Mouse (Mus musculus) gastrocnemius, postnatal 10 days (tissue): Measurements from ENCODE around the gene Suclg1. TPM values are rescaled to one million over a fixed set of nuclear protein-coding genes. Genes with fewer than 3 reads are reported as not detected.
A peak's percentile ranks its signal among the peaks of the same experiment; 100 is the strongest.

Source experiments
- DNase-seq: peaks from one replicate; pipeline ENCODE4 v3.0.0; 2021; ENCODE audit warnings: mixed read lengths
- long read RNA-seq, 2 experiments: library from polyadenylated mRNA; stranded (forward); transcript quantifications; one replicate each; pipeline ENCODE4 v2.0.0; 2021
- total RNA-seq, 2 experiments: library from RNA; stranded (reverse); gene quantifications; 2 replicates each; pipeline ENCODE4 v1.2.3; 2021

Gene Suclg1
- total RNA-seq = 100 to 1,000 TPM; 389 to 428 TPM
- long read RNA-seq, experiment 1, transcript Suclg1-201 (9 exons, 1,519 nt) = major isoform, 303 of 319 reads
- long read RNA-seq, experiment 1, partial matches to known transcripts = 10 of 319 reads
- long read RNA-seq, experiment 1, other reads (novel, unspliced or antisense) = 5 of 319 reads
- long read RNA-seq, experiment 2, transcript Suclg1-201 (9 exons, 1,519 nt) = major isoform, 355 of 365 reads
- long read RNA-seq, experiment 2, partial matches to known transcripts = 6 of 365 reads
- long read RNA-seq, experiment 2, other reads (novel, unspliced or antisense) = 4 of 365 reads

GRCm38 (mm10) chr6:73248237-73249048 lies at the start of gene Suclg1:
Gene Suclg1 (plus strand): TSS chr6:73248382.
- peak; percentile 90 for DNase-seq

DNA sequence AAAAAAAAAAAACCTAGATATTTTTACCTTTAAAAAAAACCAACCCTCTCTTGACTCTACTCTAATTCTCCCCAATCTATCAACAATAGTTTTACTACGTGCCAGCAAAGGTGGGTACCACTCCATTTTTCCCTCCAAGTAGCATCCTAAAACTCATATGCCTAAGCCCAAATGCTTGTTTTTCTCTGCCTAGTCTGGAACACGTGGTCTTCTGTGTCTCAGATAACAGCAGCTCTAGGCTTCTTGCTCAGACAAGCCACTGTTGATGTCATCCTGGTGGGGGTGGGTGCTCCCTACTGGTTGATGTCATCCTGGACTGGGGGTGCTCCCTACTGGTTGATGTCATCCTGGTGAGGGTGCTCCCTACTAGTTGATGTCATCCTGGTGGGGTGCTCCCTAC lies 44.5 kb upstream of the Suclg1 start:
- no peak for DNase-seq

GRCm38 (mm10) chr6:73204937-73205336 lies 43.2 kb upstream of the Suclg1 start:
- no peak for DNase-seq

GRCm38 (mm10) chr6:73209598-73209997 lies 38.6 kb upstream of the Suclg1 start:
- no peak for DNase-seq

DNA sequence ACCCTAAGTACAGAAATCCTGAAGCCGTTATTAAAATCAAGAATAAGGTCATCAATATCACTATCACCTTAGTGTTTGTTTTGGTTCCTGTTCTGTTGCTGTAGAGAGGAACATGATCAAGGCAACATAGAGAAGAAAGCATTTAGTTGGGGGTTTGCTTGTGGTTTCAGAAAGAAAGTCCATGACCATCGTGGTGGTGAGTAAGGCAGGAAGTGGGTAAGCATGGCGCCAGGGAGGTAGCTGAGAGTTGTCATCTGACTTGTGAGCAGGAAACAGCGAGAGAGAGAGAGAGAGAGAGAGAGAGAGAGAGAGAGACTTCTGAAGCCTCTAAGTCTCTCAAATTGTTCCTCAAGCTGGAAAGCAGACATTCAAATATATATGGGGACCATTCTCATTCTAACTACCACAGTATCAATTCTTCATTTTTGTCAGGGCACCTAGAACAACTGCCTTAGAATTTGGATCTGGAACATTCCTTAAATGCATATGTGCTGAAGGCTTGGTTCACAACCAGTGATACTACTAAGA lies 37.7 kb upstream of the Suclg1 start:
- no peak for DNase-seq

DNA sequence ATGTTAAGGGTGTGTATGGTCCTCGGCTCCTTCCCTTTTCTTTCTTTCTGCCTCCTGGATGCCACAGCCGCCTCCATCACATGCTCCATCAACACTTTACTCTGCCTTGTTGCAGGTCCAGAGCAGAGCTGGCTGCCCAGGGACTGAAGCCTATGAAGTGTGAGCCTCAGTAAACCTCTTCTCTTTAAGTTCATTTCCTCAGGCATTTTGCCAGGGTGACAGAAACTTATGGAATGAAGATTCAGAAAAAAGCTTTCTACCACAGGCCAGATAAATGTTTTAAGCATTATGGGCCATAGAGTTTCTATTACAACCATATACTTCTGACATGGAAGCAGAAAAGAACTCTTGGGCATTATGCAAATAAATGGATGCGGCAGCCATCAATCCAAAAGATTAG lies 37.1 kb upstream of the Suclg1 start:
- DNase-seq = no peak

GRCm38 (mm10) chr6:73211602-73212001 lies 36.6 kb upstream of the Suclg1 start:
- DNase-seq = no peak

DNA sequence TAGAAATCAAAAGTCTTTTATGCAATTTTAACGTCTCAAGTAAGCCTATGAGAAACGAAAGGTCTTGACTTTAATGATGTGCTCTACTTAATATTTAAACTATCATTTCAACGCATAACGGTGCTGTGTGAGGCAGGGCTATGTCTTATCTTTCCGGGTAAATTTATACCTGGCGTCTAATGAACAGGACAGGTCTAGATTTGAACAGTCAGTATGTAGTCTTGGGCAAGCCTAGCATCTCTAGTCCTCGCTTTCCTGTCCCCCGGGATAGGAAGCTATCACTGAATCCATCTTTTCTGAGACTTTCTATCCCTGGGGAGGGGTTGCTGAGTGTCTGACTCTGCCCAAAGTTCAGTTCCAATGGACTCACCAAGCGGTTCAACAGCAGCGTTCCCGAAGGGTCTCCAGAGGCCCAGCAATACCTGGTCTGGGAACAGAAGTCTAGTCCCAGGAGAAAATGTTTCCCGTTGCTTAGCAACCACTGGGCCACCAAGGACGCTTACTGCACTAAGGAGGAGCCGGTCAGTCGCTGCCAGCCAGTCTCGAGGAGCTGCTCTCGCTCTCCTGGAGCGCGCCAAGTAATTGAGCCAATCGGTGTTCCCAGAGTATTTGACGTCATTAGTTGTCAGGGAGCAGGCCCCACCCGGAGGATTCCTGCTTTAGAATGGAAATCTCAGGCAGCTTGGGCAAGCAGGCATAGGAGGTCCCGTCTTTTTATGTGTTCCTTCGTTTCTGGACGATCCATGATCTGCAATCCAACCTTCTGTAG lies 26.8 kb upstream of the Suclg1 start, which contains the start of gene Dnah6:
Gene Dnah6 (minus strand): TSS at position 463 of the 769 bp plus-strand sequence.
- DNase-seq = peak; percentile 79

- DNase-seq = peak; percentile 14
Observed at GRCm38 (mm10) chr6:73221958-73222735, 26.0 kb upstream of the Suclg1 start.

GRCm38 (mm10) chr6:73222841-73223526 lies 25.2 kb upstream of the Suclg1 start:
- DNase-seq = peak; percentile 89

DNA sequence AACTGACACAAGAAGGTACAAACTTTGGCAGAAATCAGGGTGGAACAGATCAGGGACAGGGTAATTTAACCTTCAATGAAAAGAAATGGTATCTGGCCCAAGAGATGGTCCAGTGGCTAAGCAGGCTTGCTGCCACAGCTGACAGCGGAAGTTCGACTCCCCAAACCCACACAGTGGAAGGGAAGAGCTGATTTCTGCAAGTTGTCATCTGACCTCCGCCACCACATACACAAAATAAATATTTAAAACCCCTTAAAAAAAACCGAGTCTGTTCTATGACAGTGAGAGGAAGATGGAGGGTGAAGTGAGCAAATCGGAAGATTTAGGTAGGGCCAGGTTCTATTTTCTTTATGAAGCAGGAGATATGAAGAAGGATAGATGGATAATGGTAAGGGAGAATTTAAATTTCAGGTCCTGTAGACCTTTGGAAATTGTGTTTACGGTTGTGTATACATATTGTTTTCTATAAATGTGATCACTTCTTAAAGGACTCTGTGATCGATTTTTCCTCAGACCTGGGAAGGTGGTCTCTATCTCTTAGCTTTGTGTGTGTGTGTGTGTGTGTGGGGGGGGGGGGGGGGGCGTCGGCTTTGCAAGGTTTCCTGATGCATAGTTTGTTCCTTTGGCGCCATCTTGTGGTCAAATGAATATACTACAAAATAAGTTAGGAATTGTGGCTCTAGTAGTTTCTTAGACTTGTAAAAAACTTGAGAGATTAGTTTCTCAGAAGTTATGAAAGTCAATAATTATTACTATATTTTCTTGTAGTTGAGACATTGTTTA lies 20.6 kb upstream of the Suclg1 start:
- DNase-seq = no peak

- no peak for DNase-seq
Observed at GRCm38 (mm10) chr6:73228408-73228807, 19.8 kb upstream of the Suclg1 start.

GRCm38 (mm10) chr6:73228881-73229280 lies 19.3 kb upstream of the Suclg1 start:
- DNase-seq = no peak

- no peak for DNase-seq
Observed at GRCm38 (mm10) chr6:73232152-73232584, 16.0 kb upstream of the Suclg1 start.

DNA sequence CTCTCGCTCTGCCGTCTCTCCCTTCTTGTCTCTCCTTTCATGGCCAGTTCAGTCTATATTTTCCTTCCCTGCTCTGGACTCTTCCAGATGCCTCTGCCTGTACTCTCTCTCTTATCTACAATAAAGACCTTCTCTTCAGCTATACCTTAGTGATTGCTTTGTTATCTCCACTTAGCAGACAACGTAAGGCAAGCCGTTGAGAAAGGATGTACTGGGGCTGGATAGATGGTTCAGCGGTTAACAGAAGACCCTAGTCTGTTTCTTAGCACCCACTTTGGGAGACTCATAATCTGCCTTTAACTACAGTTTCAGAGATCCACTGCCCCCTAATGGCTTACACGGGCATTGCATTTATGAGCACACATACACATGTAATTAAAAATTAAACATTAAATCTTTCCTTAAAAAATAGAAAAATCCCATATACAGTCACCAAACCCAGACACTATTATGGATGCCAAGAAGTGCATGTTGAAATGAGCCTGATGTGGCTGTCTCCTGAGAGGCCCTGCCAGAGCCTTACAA lies 14.9 kb upstream of the Suclg1 start:
- DNase-seq = no peak

DNA sequence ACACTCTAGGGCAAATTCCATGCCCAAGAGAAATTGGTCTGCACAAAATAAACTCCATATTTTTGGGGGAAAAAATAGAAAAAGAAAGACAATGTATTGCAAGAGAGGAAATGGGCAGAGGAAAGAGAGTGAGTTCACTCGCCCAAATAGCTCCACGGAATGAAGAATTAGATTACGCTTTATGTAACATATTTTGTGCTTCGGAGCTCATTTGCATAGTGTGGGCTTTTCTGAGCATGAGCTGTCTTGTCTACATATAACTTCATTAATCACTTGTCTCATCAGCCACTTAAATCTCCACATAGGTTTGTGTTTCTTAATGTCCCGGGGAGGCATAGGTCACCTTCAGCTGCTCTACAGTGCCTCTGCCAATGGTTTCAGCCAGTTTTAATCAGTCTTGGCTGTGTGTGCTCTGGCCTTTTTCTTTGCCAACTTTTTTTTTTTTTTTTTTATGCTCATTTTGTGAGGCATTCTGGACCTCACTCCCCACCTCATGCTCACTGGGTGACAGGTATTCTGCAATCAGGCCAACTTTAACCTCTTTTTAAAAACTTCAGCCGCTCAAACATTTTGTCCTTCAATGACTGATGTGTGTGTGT lies 13.8 kb upstream of the Suclg1 start:
- no peak for DNase-seq

GRCm38 (mm10) chr6:73235650-73236049 lies 12.5 kb upstream of the Suclg1 start:
- DNase-seq = no peak

GRCm38 (mm10) chr6:73246821-73247220 lies 1.4 kb upstream of the Suclg1 start:
- no peak for DNase-seq

DNA sequence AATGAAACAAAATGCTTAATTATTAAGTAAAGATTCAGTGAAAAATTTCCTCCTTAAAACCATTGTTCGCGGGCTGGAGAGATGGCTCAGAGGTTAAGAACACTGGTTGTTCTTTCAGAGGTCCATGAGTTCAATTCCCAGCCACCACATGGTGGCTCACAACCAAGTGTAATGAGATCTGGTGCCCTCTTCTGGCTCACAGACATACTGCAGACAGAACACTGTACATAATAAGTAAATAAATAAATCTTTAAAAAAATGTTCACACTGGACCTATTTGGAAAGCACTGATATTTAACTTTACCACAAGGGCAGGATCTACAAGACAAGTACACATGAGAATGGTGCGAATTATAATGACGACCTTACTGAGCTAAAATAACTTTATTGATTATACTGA lies 730 bp upstream of the Suclg1 start:
- no peak for DNase-seq

- DNase-seq = no peak
Observed at GRCm38 (mm10) chr6:73249049-73249422, 854 bp downstream of the Suclg1 start.
